In genomic region chr5:141393846-141394245, GRCm38 (mm10) we compare ENCODE assay signal across 15 mouse cellular contexts.
"Had no signal": no experiment of that assay in that cellular context is flagged by ENCODE, and none has a peak within 500 bp of the region (broad histone marks: within the 10 kb centered on the region; RNA-seq: fewer than 3 reads in every experiment).

No protein-coding gene starts in this region.

- H3K27ac ChIP-seq: neural tube, embryonic 15.5 days; stomach, embryonic 15.5 days; stomach, postnatal 0 days had no signal

- H3K9me3 ChIP-seq: neural tube, embryonic 15.5 days; stomach, embryonic 15.5 days had no signal

- DNase-seq: retina, postnatal 1 day; right cerebral cortex, adult 18-20 months; right cerebral cortex, postnatal 14 days; right cerebral cortex, postnatal 25 days; right cerebral cortex, postnatal 4 days; spleen, adult 18-20 months; thymus, adult 18-20 months; thymus, adult 2 months; thymus, postnatal 14 days; thymus, postnatal 25 days; thymus, postnatal 36 days; thymus, postnatal 4 days had no signal

- H3K4me1 ChIP-seq: neural tube, embryonic 15.5 days; stomach, embryonic 15.5 days had no signal

- H3K27me3 ChIP-seq: neural tube, embryonic 15.5 days; stomach, embryonic 15.5 days had no signal

- H3K4me3 ChIP-seq: neural tube, embryonic 15.5 days; stomach, embryonic 15.5 days had no signal

- H3K36me3 ChIP-seq: neural tube, embryonic 15.5 days; stomach, embryonic 15.5 days had no signal

- H3K9ac ChIP-seq: neural tube, embryonic 15.5 days; stomach, embryonic 15.5 days had no signal

- H3K4me2 ChIP-seq: neural tube, embryonic 15.5 days; stomach, embryonic 15.5 days had no signal
